Mouse (Mus musculus): ENCODE data around the gene Copb1. TPM values are rescaled to one million over a fixed set of nuclear protein-coding genes. Genes with fewer than 3 reads are reported as not detected.

The Copb1 gene
- polyA plus RNA-seq, 1 experiment from 2014 or later = 116 TPM

GRCm38 (mm10) chr7:114231857-114232256 is 22.7 kb downstream of the Copb1 start:
- Histone ChIP-seq H3K4me2 (ENCODE audit: low read length) (no peak overlapping the region), H3K4me1 (replicated peaks; ENCODE audit: insufficient read depth, low read length) (no peaks in the 10 kb centered on the region), H3K9me3 (replicated peaks; ENCODE audit: low read length) (no peaks in the 10 kb centered on the region), H3K4me3 (replicated peaks; ENCODE audit: low read depth, low read length) (no peak overlapping the region), H3K27me3 (ENCODE audit: insufficient read depth, low read length) (no peaks in the 10 kb centered on the region), H3K27ac (no peak overlapping the region), H3K36me3 (ENCODE audit: insufficient read depth, low read length) (peaks cover 38% of the 10 kb centered on the region), H3K9ac (ENCODE audit: low read depth, low read length) (no peak overlapping the region)
- ATAC-seq (replicated peaks; ENCODE audit: low FRiP score, low read depth) = no peak
- DNase-seq (ENCODE audit: low spot score) = no peak
- no peak for TF ChIP-seq CTCF (IDR thresholded peaks at IDR 0.05; ENCODE audit: low read depth)
- 97% methylated on average over 3 of the region's 3 CpGs for WGBS

GRCm38 (mm10) chr7:114226521-114226920 is 28.0 kb downstream of the Copb1 start:
- H3K27ac ChIP-seq = no peak overlapping the region
- H3K4me3 ChIP-seq (replicated peaks; ENCODE audit: low read depth, low read length) = no peak overlapping the region
- H3K4me1 ChIP-seq (replicated peaks; ENCODE audit: insufficient read depth, low read length) = no peaks in the 10 kb centered on the region
- H3K36me3 ChIP-seq (ENCODE audit: insufficient read depth, low read length) = peaks cover 42% of the 10 kb centered on the region
- 100% methylated on average over 1 of the region's 1 CpGs for WGBS
- H3K9me3 ChIP-seq (replicated peaks; ENCODE audit: low read length) = no peaks in the 10 kb centered on the region
- ATAC-seq (replicated peaks; ENCODE audit: low FRiP score, low read depth) (no peak), DNase-seq (ENCODE audit: low spot score) (no peak)
- no peak overlapping the region for H3K4me2 ChIP-seq (ENCODE audit: low read length)
- H3K9ac ChIP-seq (ENCODE audit: low read depth, low read length) = no peak overlapping the region
- TF ChIP-seq CTCF (IDR thresholded peaks at IDR 0.05; ENCODE audit: low read depth) = no peak
- no peaks in the 10 kb centered on the region for H3K27me3 ChIP-seq (ENCODE audit: insufficient read depth, low read length)

- Histone ChIP-seq H3K4me1 (replicated peaks; ENCODE audit: insufficient read depth, low read length) (no peaks in the 10 kb centered on the region), H3K9me3 (replicated peaks; ENCODE audit: low read length) (no peaks in the 10 kb centered on the region), H3K36me3 (ENCODE audit: insufficient read depth, low read length) (peaks cover 29% of the 10 kb centered on the region), H3K27ac (no peak overlapping the region), H3K9ac (ENCODE audit: low read depth, low read length) (no peak overlapping the region), H3K27me3 (ENCODE audit: insufficient read depth, low read length) (no peaks in the 10 kb centered on the region), H3K4me3 (replicated peaks; ENCODE audit: low read depth, low read length) (no peak overlapping the region), H3K4me2 (ENCODE audit: low read length) (no peak overlapping the region)
- no peak for TF ChIP-seq CTCF (IDR thresholded peaks at IDR 0.05; ENCODE audit: low read depth)
- WGBS = 84% methylated on average over 4 of the region's 4 CpGs
- ATAC-seq (replicated peaks; ENCODE audit: low FRiP score, low read depth) (no peak), DNase-seq (ENCODE audit: low spot score) (no peak)
These were observed 34.1 kb downstream of the Copb1 start for GRCm38 (mm10) chr7:114220433-114220832.

- no peak for TF ChIP-seq CTCF (IDR thresholded peaks at IDR 0.05; ENCODE audit: low read depth)
- H3K36me3 ChIP-seq (ENCODE audit: insufficient read depth, low read length) = peaks cover 30% of the 10 kb centered on the region
- H3K9ac ChIP-seq (ENCODE audit: low read depth, low read length) = no peak overlapping the region
- WGBS = 93% methylated on average over 2 of the region's 2 CpGs
- no peaks in the 10 kb centered on the region for H3K9me3 ChIP-seq (replicated peaks; ENCODE audit: low read length)
- H3K4me3 ChIP-seq (replicated peaks; ENCODE audit: low read depth, low read length) = no peak overlapping the region
- H3K27ac ChIP-seq = no peak overlapping the region
- H3K4me1 ChIP-seq (replicated peaks; ENCODE audit: insufficient read depth, low read length) = no peaks in the 10 kb centered on the region
- DNase-seq (ENCODE audit: low spot score) = no peak
- no peaks in the 10 kb centered on the region for H3K27me3 ChIP-seq (ENCODE audit: insufficient read depth, low read length)
- ATAC-seq (replicated peaks; ENCODE audit: low FRiP score, low read depth) = no peak
- no peak overlapping the region for H3K4me2 ChIP-seq (ENCODE audit: low read length)
These were observed 37.6 kb downstream of the Copb1 start for GRCm38 (mm10) chr7:114216908-114217307.

- H3K27ac ChIP-seq = no peak overlapping the region
- peaks cover 20% of the 10 kb centered on the region for H3K36me3 ChIP-seq (ENCODE audit: insufficient read depth, low read length)
- DNase-seq (ENCODE audit: low spot score) = no peak
- WGBS = 82% methylated on average over 1 of the region's 1 CpGs
- no peak for TF ChIP-seq CTCF (IDR thresholded peaks at IDR 0.05; ENCODE audit: low read depth)
- no peak overlapping the region for H3K9ac ChIP-seq (ENCODE audit: low read depth, low read length)
- H3K4me3 ChIP-seq (replicated peaks; ENCODE audit: low read depth, low read length) = no peak overlapping the region
- H3K4me2 ChIP-seq (ENCODE audit: low read length) = no peak overlapping the region
- ATAC-seq (replicated peaks; ENCODE audit: low FRiP score, low read depth) = no peak
- H3K4me1 ChIP-seq (replicated peaks; ENCODE audit: insufficient read depth, low read length) = no peaks in the 10 kb centered on the region
- H3K27me3 ChIP-seq (ENCODE audit: insufficient read depth, low read length) = no peaks in the 10 kb centered on the region
- no peaks in the 10 kb centered on the region for H3K9me3 ChIP-seq (replicated peaks; ENCODE audit: low read length)
These were observed 40.1 kb downstream of the Copb1 start for GRCm38 (mm10) chr7:114214385-114214784.

- Histone ChIP-seq H3K4me1 (replicated peaks; ENCODE audit: insufficient read depth, low read length) (no peaks in the 10 kb centered on the region), H3K4me3 (replicated peaks; ENCODE audit: low read depth, low read length) (no peak overlapping the region), H3K27ac (no peak overlapping the region), H3K9me3 (replicated peaks; ENCODE audit: low read length) (no peaks in the 10 kb centered on the region), H3K36me3 (ENCODE audit: insufficient read depth, low read length) (peaks cover 20% of the 10 kb centered on the region), H3K27me3 (ENCODE audit: insufficient read depth, low read length) (no peaks in the 10 kb centered on the region), H3K9ac (ENCODE audit: low read depth, low read length) (no peak overlapping the region), H3K4me2 (ENCODE audit: low read length) (no peak overlapping the region)
- WGBS = 54% methylated on average over 2 of the region's 2 CpGs
- ATAC-seq (replicated peaks; ENCODE audit: low FRiP score, low read depth) = no peak
- peak; percentile 74 for TF ChIP-seq CTCF (IDR thresholded peaks at IDR 0.05; ENCODE audit: low read depth)
- peak; percentile 83 for DNase-seq (ENCODE audit: low spot score)
These were observed 41.0 kb downstream of the Copb1 start for GRCm38 (mm10) chr7:114213537-114213936.

- Histone ChIP-seq H3K4me2 (ENCODE audit: low read length) (no peak overlapping the region), H3K27me3 (ENCODE audit: insufficient read depth, low read length) (no peaks in the 10 kb centered on the region), H3K4me1 (replicated peaks; ENCODE audit: insufficient read depth, low read length) (no peaks in the 10 kb centered on the region), H3K36me3 (ENCODE audit: insufficient read depth, low read length) (peaks cover 7% of the 10 kb centered on the region; the same call in 1 of the 2 replicates), H3K4me3 (replicated peaks; ENCODE audit: low read depth, low read length) (no peak overlapping the region), H3K9ac (ENCODE audit: low read depth, low read length) (no peak overlapping the region), H3K9me3 (replicated peaks; ENCODE audit: low read length) (no peaks in the 10 kb centered on the region), H3K27ac (no peak overlapping the region)
- 79% methylated on average over 3 of the region's 3 CpGs for WGBS
- TF ChIP-seq CTCF (IDR thresholded peaks at IDR 0.05; ENCODE audit: low read depth) = no peak
- DNase-seq (ENCODE audit: low spot score) (no peak), ATAC-seq (replicated peaks; ENCODE audit: low FRiP score, low read depth) (no peak)
These were observed 43.9 kb downstream of the Copb1 start for GRCm38 (mm10) chr7:114210618-114211017.
